Mouse (Mus musculus) stomach, adult 2 months (tissue): ENCODE measurements around the gene Asxl2. TPM values are rescaled to one million over a fixed set of nuclear protein-coding genes. Genes with fewer than 3 reads are reported as not detected.

Source experiments
- polyA plus RNA-seq: library from polyadenylated mRNA; depleted of rRNA; stranded (reverse); fragments of >200 nt; gene quantifications from 2 replicates; pipeline ENCODE4 v1.2.3, GENCODE M21; 2012; rRNA removed

Asxl2 gene
- polyA plus RNA-seq, result 1.4 and 2.7 TPM in 2 replicates

DNA sequence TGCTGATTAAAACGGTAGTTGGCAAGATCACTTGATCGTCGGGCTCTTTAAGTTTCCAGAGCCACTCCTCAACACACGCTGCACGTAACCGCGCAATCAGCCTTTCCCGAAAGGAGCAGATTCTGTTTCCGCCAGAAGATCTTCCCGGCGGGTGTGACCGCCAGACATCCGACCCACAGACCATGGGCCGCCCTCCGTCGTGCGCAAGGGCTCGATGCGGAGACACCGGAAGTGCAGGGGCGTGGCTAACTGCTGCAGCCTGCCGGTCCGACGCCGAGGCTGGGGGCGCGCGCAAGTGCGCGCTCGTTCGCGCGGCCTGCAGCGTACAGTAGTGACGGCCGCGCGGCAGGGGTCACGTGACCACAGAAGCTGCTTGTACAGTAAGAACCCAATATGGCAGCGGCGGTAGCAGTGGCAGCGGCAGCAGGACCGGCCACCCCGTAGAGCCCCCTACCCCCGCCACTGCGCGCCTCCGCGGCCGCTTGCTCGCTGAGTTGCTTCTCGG lies at the start of gene Asxl2:
Gene Asxl2 (plus strand): TSS at position 328 of the 505 bp plus-strand sequence.

Other genes with a start within 250 kb of the Asxl2 start
- gene Rab10, start 116.9 kb upstream of the Asxl2 start, polyA plus RNA-seq, result 12.3 and 19.3 TPM in 2 replicates
- 2.1 TPM in 2 replicates for gene Kif3c, start 61.7 kb upstream of the Asxl2 start, polyA plus RNA-seq
- gene Dtnb, start 145.5 kb downstream of the Asxl2 start, polyA plus RNA-seq, result 10.5 and 12.0 TPM in 2 replicates